Mouse (Mus musculus) ES-E14 (cell line): ENCODE data around the gene Xpnpep2. TPM values are rescaled to one million over a fixed set of nuclear protein-coding genes. Genes with fewer than 3 reads are reported as not detected.

Source experiments
- DNase-seq: peaks from one replicate; pipeline ENCODE4 v3.0.0-alpha.2; 2013; ENCODE audit warnings: low read depth, low spot score
- H3K27ac ChIP-seq: 2 replicates; pipeline ENCODE4 v1.5.1; 2012; ENCODE audit warnings: low read depth, mild to moderate bottlenecking, low read length, moderate library complexity, mixed read lengths; ENCODE audit not compliant: poor library complexity, insufficient read depth, severe bottlenecking
- H3K36me3 ChIP-seq: 2 replicates; pipeline ENCODE4 v1.6.1; 2012; ENCODE audit warnings: mild to moderate bottlenecking, low read length, moderate library complexity, mixed read lengths; ENCODE audit not compliant: control insufficient read depth, poor library complexity, insufficient read depth, severe bottlenecking
- H3K4me1 ChIP-seq, 2 experiments: fragments of 150-350 bp in 1 of 2; sonication (generic) in 1 of 2; 2 replicates each; pipeline ENCODE4 v1.6.1; 2012; ENCODE audit warnings: low read length in 2 of 2, mild to moderate bottlenecking in 1 of 2, mixed read lengths in 1 of 2; ENCODE audit not compliant: control insufficient read depth in 2 of 2, insufficient read depth in 2 of 2, poor library complexity in 1 of 2
- H3K4me3 ChIP-seq, 2 experiments: fragments of 150-350 bp in 1 of 2; sonication (generic) in 1 of 2; 2 replicates each; pipeline ENCODE4 v1.5.1; 2012; ENCODE audit warnings: low read length in 2 of 2, low read depth in 1 of 2, mild to moderate bottlenecking in 1 of 2, mixed read lengths in 1 of 2; ENCODE audit not compliant: insufficient read depth in 1 of 2, poor library complexity in 1 of 2, severe bottlenecking in 1 of 2
- H3K9ac ChIP-seq: 2 replicates; pipeline ENCODE4 v1.6.1; 2012; ENCODE audit warnings: low read depth, mild to moderate bottlenecking, low read length, mixed read lengths; ENCODE audit not compliant: poor library complexity, insufficient read depth, severe bottlenecking
- H3K9me3 ChIP-seq: fragments of 150-350 bp; sonication (generic); 2 replicates; pipeline ENCODE4 v1.6.1; 2012; ENCODE audit warnings: low read depth, mild to moderate bottlenecking, low read length; ENCODE audit not compliant: control insufficient read depth, insufficient read depth
- CHD2 ChIP-seq: IDR thresholded peaks from 2 replicates; pipeline ENCODE4 v1.6.1; 2014; ENCODE audit warnings: mild to moderate bottlenecking, low read depth, low read length, inconsistent platforms
- HCFC1 ChIP-seq: IDR thresholded peaks from 2 replicates; pipeline ENCODE4 v1.6.1; 2012; ENCODE audit warnings: low read length, inconsistent platforms, borderline replicate concordance; ENCODE audit not compliant: insufficient read depth
- MAFK ChIP-seq: IDR thresholded peaks from 2 replicates; pipeline ENCODE4 v1.6.1; 2014; ENCODE audit warnings: mild to moderate bottlenecking, low read depth, low read length, inconsistent platforms; ENCODE audit not compliant: insufficient read depth
- ZC3H11A ChIP-seq: IDR thresholded peaks from 2 replicates; pipeline ENCODE4 v1.6.1; 2012; ENCODE audit warnings: low read depth, mild to moderate bottlenecking, inconsistent platforms, low read length, borderline replicate concordance
- ZNF384 ChIP-seq: IDR thresholded peaks from 2 replicates; pipeline ENCODE4 v1.6.1; 2012; ENCODE audit warnings: low read depth, low read length, inconsistent platforms
- in situ Hi-C, 2 experiments: fragments of 600-800 bp; cut with MboI; formaldehyde crosslinking; loops; one replicate each; pipeline ENCODE4 v1.15.1; 2025; ENCODE audit warnings: low sequenced_read_pairs in 2 of 2, inconsistent platforms in 1 of 2; ENCODE audit not compliant: unreplicated experiment in 2 of 2
- total RNA-seq: library from RNA; depleted of rRNA; stranded (reverse); fragments of 300-350 nt; gene quantifications from 2 replicates; pipeline ENCODE4 v1.2.3, GENCODE M21; 2012

Gene Xpnpep2
- total RNA-seq, 1 experiment, result 1.6 TPM

- no peak overlapping the region for H3K4me3 ChIP-seq
- no peaks in the 10 kb centered on the region for H3K36me3 ChIP-seq
- in situ Hi-C loops, result loop anchor here in 1 of 2 experiments (10.0 kb wide), 1 partner anchor 124 kb away; no protein-coding TSS in a partner anchor
- H3K4me1 ChIP-seq, result no peaks in the 10 kb centered on the region
- TF ChIP-seq HCFC1, result no peak
- no peak for TF ChIP-seq MAFK
- no peak for TF ChIP-seq CHD2
- TF ChIP-seq ZNF384, result no peak
- no peak for TF ChIP-seq ZC3H11A
- H3K9me3 ChIP-seq, result no peaks in the 10 kb centered on the region
- no peak overlapping the region for H3K9ac ChIP-seq
- no peak for DNase-seq
- H3K27ac ChIP-seq, result no peak overlapping the region
Measured at GRCm38 (mm10) chrX:48119294-48119693, 10.8 kb downstream of the Xpnpep2 start.

- in situ Hi-C loops, result no loop called here
- Histone ChIP-seq H3K27ac (no peak overlapping the region), H3K36me3 (no peaks in the 10 kb centered on the region), H3K4me3 (no peak overlapping the region), H3K9ac (no peak overlapping the region), H3K9me3 (no peaks in the 10 kb centered on the region), H3K4me1 (no peaks in the 10 kb centered on the region)
- DNase-seq, result no peak
- TF ChIP-seq ZC3H11A (0 out of 2 replicates have a peak, but pooled peaks have one; percentile 4), HCFC1 (no peak)
Measured at GRCm38 (mm10) chrX:48124132-48125071, 15.9 kb downstream of the Xpnpep2 start.

- no peak overlapping the region for H3K4me3 ChIP-seq
- H3K27ac ChIP-seq, result no peak overlapping the region
- no peaks in the 10 kb centered on the region for H3K4me1 ChIP-seq
- in situ Hi-C loops, result no loop called here
- no peaks in the 10 kb centered on the region for H3K36me3 ChIP-seq
- no peak overlapping the region for H3K9ac ChIP-seq
- H3K9me3 ChIP-seq, result no peaks in the 10 kb centered on the region
- DNase-seq, result no peak
- no peak for TF ChIP-seq MAFK
- no peak for TF ChIP-seq ZNF384
- no peak for TF ChIP-seq HCFC1
- TF ChIP-seq CHD2, result no peak
- no peak for TF ChIP-seq ZC3H11A
Measured at GRCm38 (mm10) chrX:48126903-48127476, 18.5 kb downstream of the Xpnpep2 start.

- TF ChIP-seq ZNF384, result no peak
- no peak for TF ChIP-seq CHD2
- no peak for TF ChIP-seq HCFC1
- no peak for TF ChIP-seq ZC3H11A
- 0 out of 2 replicates have a peak, but pooled peaks have one; percentile 42 for TF ChIP-seq MAFK
- Histone ChIP-seq H3K36me3 (no peaks in the 10 kb centered on the region), H3K27ac (no peak overlapping the region), H3K4me3 (no peak overlapping the region), H3K4me1 (no peaks in the 10 kb centered on the region), H3K9me3 (no peaks in the 10 kb centered on the region), H3K9ac (no peak overlapping the region)
- no peak for DNase-seq
- in situ Hi-C loops, result no loop called here
Measured at GRCm38 (mm10) chrX:48127502-48128218, 19.1 kb downstream of the Xpnpep2 start.
